Mouse (Mus musculus) stomach, embryonic 15.5 days (tissue): ENCODE results near the gene Krtap28-13. TPM values are rescaled to one million over a fixed set of nuclear protein-coding genes. Genes with fewer than 3 reads are reported as not detected.

Source experiments
- ATAC-seq: fragments of 200-750 bp; cut with Nextera tagmentation; 2 replicates; pipeline ENCODE4 v1.8.0; 2017; ENCODE audit warnings: low read depth, moderate number of reproducible peaks, moderate TSS enrichment; ENCODE audit not compliant: insufficient read depth, low FRiP score
- H3K27ac ChIP-seq: fragments of 300-500 bp; sonication (generic); 2 replicates; pipeline ENCODE4 v1.5.1; 2015; ENCODE audit warnings: mild to moderate bottlenecking, inconsistent platforms
- H3K27me3 ChIP-seq: fragments of 300-500 bp; sonication (generic); replicated peaks from 2 replicates; pipeline ENCODE4 v1.6.1; 2015; ENCODE audit warnings: inconsistent platforms
- H3K36me3 ChIP-seq: fragments of 300-500 bp; sonication (generic); 2 replicates; pipeline ENCODE4 v1.6.1; 2015; ENCODE audit warnings: inconsistent platforms
- H3K4me1 ChIP-seq: fragments of 300-500 bp; sonication (generic); 2 replicates; pipeline ENCODE4 v1.6.1; 2015; ENCODE audit warnings: inconsistent platforms
- H3K4me2 ChIP-seq: fragments of 300-500 bp; sonication (generic); 2 replicates; pipeline ENCODE4 v1.6.1; 2015; ENCODE audit warnings: mild to moderate bottlenecking, inconsistent platforms
- H3K4me3 ChIP-seq: fragments of 300-500 bp; sonication (generic); replicated peaks from 2 replicates; pipeline ENCODE4 v1.5.1; 2015; ENCODE audit warnings: inconsistent platforms
- H3K9ac ChIP-seq: fragments of 300-500 bp; sonication (generic); 2 replicates; pipeline ENCODE4 v1.6.1; 2015; ENCODE audit warnings: inconsistent platforms
- H3K9me3 ChIP-seq: fragments of 300-500 bp; sonication (generic); 2 replicates; pipeline ENCODE4 v1.6.1; 2016; ENCODE audit warnings: inconsistent platforms
- WGBS: fragments of 180-500 bp; shearing (Covaris S2); methylation state at CpG from one replicate; pipeline ENCODE4 v1.1.7; 2015; 5-methylcytosine and 5-hydroxymethylcytosine counted together
- polyA plus RNA-seq: library from polyadenylated mRNA; unstranded; fragments of >200 nt; fragmentation: Nextera tagmentation; extraction: Ambion mirVana; gene quantifications from 2 replicates; pipeline ENCODE4 v1.2.1, GENCODE M21; 2015

The Krtap28-13 gene
- polyA plus RNA-seq, 1 experiment from 2014 or later = not detected

- Histone ChIP-seq H3K9ac (no peak overlapping the region), H3K4me3 (no peak overlapping the region), H3K27ac (no peak overlapping the region), H3K27me3 (no peaks in the 10 kb centered on the region), H3K4me2 (no peak overlapping the region), H3K4me1 (no peaks in the 10 kb centered on the region), H3K9me3 (no peaks in the 10 kb centered on the region), H3K36me3 (no peaks in the 10 kb centered on the region)
- ATAC-seq = no peak
- 39% methylated on average over 1 of the region's 1 CpGs for WGBS
These were observed 2.2 kb upstream of the Krtap28-13 start for GRCm38 (mm10) chr1:83058481-83058880.

DNA sequence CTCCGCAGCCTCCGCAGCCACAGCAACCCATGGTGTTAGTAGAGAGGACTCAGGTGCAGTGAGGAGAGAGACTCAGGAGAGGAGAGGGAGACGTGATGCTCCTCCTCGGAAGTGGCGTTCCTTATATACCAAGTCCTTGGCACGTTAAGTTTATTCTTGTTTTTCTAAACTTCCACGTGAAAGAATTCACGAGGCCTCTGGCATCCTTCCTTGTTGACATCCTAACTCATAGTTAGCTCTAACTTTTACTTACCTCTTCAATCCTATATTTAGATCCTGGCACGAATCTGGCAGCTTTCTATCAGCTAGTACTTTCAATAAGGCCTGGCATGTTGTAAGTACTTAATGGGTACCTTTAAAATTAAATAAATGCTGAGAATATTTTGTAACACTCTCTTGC is 1.5 kb upstream of the Krtap28-13 start, which contains the start of gene A030005K14Rik:
Gene A030005K14Rik, minus strand, starts transcription at position 101 of the 400 bp plus-strand sequence.
- no peak within 1 kb of the TSS for H3K9ac ChIP-seq
- no peaks in the 10 kb centered on the region for H3K27me3 ChIP-seq
- ATAC-seq = no peak
- no peaks in the 10 kb centered on the region for H3K9me3 ChIP-seq
- H3K36me3 ChIP-seq = no peaks in the 10 kb centered on the region
- H3K4me1 ChIP-seq = no peaks in the 10 kb centered on the region
- no peak within 1 kb of the TSS for H3K27ac ChIP-seq
- H3K4me2 ChIP-seq = no peak within 1 kb of the TSS
- WGBS = 89% methylated on average over 9 of the region's 9 CpGs
- H3K4me3 ChIP-seq = no peak within 1 kb of the TSS

- H3K4me1 ChIP-seq = no peaks in the 10 kb centered on the region
- no peak for ATAC-seq
- 23% methylated on average over 3 of the region's 3 CpGs for WGBS
These were observed 4.1 kb downstream of the Krtap28-13 start for GRCm38 (mm10) chr1:83064851-83065250.

DNA sequence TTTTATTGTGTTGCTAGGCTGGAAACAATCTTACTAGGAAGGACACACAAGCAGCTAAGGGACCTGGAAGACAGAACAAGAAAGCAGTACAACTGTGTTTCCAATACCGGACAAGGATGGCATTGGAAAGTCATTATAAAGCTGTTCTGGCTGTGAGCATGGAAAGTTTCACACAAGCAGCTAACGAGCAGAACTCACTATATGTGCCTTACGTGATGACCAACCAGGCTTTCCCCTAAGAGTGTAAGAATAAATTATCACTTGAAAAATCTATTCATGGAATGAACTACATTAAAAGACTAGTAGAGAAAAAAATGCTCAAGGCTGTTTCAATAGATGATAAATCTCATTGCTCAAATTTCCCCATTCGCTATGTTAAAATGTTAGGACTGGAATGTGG is 5.8 kb downstream of the Krtap28-13 start:
- no peak for ATAC-seq
- H3K4me3 ChIP-seq = no peak overlapping the region

More at GRCm38 (mm10) chr1:83064851-83065250, 4.1 kb downstream of the Krtap28-13 start:
- Histone ChIP-seq H3K4me3 (no peak overlapping the region), H3K9me3 (no peaks in the 10 kb centered on the region), H3K27me3 (no peaks in the 10 kb centered on the region), H3K4me2 (no peak overlapping the region), H3K27ac (no peak overlapping the region), H3K9ac (no peak overlapping the region), H3K36me3 (no peaks in the 10 kb centered on the region)

DNA sequence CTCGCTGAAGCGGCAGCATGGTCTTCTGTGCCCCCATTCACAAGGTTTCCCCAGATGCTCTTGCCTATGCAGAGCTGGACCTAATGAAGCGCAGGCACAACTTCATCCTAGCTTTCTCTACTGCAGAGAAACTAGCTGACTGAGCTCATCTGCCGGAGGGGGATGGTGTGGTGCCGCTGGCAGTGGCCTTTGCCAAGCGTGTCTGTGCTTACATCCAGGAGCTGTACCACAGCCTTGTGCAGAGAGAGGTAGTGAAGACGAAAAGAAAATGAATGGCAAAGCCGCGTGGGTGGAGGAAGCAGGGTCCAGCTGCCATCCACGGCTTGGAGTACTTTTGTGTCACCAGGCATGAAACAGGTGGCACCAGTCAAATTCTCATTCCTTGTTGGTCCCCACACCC is 6.5 kb downstream of the Krtap28-13 start:
- Histone ChIP-seq H3K27ac (no peak overlapping the region), H3K4me1 (no peaks in the 10 kb centered on the region), H3K4me2 (no peak overlapping the region), H3K9ac (no peak overlapping the region), H3K27me3 (no peaks in the 10 kb centered on the region), H3K36me3 (no peaks in the 10 kb centered on the region), H3K4me3 (no peak overlapping the region), H3K9me3 (no peaks in the 10 kb centered on the region)
- no peak for ATAC-seq
- WGBS = 87% methylated on average over 10 of the region's 10 CpGs

More for the DNA sequence above, 5.8 kb downstream of the Krtap28-13 start:
- Histone ChIP-seq H3K9ac (no peak overlapping the region), H3K4me1 (no peaks in the 10 kb centered on the region), H3K9me3 (no peaks in the 10 kb centered on the region), H3K27me3 (no peaks in the 10 kb centered on the region), H3K36me3 (no peaks in the 10 kb centered on the region), H3K4me2 (no peak overlapping the region), H3K27ac (no peak overlapping the region)
- 83% methylated on average over 4 of the region's 4 CpGs for WGBS

- H3K9me3 ChIP-seq = no peaks in the 10 kb centered on the region
- H3K9ac ChIP-seq = no peak overlapping the region
- H3K4me2 ChIP-seq = peak overlapping the region; percentile 47
- no peak overlapping the region for H3K27ac ChIP-seq
- no peak for ATAC-seq
- WGBS = 35% methylated on average over 15 of the region's 15 CpGs
- no peaks in the 10 kb centered on the region for H3K4me1 ChIP-seq
- peak overlapping the region; percentile 26 for H3K4me3 ChIP-seq
- H3K27me3 ChIP-seq = no peaks in the 10 kb centered on the region
- no peaks in the 10 kb centered on the region for H3K36me3 ChIP-seq
These were observed 14.9 kb downstream of the Krtap28-13 start for GRCm38 (mm10) chr1:83075526-83076189.

- ATAC-seq = no peak
- H3K9me3 ChIP-seq = no peaks in the 10 kb centered on the region
- no peak overlapping the region for H3K9ac ChIP-seq
- no peaks in the 10 kb centered on the region for H3K27me3 ChIP-seq
- H3K4me2 ChIP-seq = peak overlapping the region; percentile 47
- 47% methylated on average over 11 of the region's 11 CpGs for WGBS
- H3K36me3 ChIP-seq = no peaks in the 10 kb centered on the region
- no peaks in the 10 kb centered on the region for H3K4me1 ChIP-seq
- H3K4me3 ChIP-seq = peak overlapping the region; percentile 26
- H3K27ac ChIP-seq = no peak overlapping the region
These were observed 15.6 kb downstream of the Krtap28-13 start for GRCm38 (mm10) chr1:83076190-83076917.

GRCm38 (mm10) chr1:83077016-83077415 is 16.3 kb downstream of the Krtap28-13 start:
- no peak overlapping the region for H3K4me2 ChIP-seq
- 60% methylated on average over 6 of the region's 6 CpGs for WGBS

DNA sequence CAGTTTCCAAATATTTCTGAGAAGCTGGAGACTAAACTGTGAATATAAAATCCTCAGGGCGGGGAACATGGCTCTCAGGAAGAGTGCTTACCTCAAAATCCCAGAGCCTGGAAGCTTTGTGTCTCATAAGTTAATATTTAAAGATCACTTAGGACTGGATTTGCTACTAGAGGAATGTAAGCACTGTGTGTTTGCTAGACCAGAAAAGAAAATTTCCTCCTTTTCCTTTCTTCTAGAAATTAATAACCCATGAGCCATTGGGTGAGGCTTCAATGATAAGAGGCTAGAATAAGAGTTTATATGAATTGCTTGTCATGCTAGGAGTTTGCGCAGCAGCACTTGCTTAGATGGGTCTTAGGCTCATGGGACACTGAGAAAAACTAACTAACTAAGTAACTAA is 24.1 kb downstream of the Krtap28-13 start:
- no peak overlapping the region for H3K27ac ChIP-seq
- 58% methylated on average over 2 of the region's 2 CpGs for WGBS
- no peaks in the 10 kb centered on the region for H3K9me3 ChIP-seq
- no peaks in the 10 kb centered on the region for H3K36me3 ChIP-seq
- H3K4me1 ChIP-seq = no peaks in the 10 kb centered on the region
- ATAC-seq = peak; percentile 53; the same call in 1 of the 2 replicates
- H3K27me3 ChIP-seq = no peaks in the 10 kb centered on the region
- no peak overlapping the region for H3K4me2 ChIP-seq
- H3K9ac ChIP-seq = no peak overlapping the region
- H3K4me3 ChIP-seq = no peak overlapping the region

More at GRCm38 (mm10) chr1:83077016-83077415, 16.3 kb downstream of the Krtap28-13 start:
- ATAC-seq = no peak
- Histone ChIP-seq H3K9ac (no peak overlapping the region), H3K9me3 (no peaks in the 10 kb centered on the region), H3K36me3 (no peaks in the 10 kb centered on the region), H3K27me3 (no peaks in the 10 kb centered on the region), H3K4me1 (no peaks in the 10 kb centered on the region), H3K27ac (no peak overlapping the region), H3K4me3 (no peak overlapping the region)

- Histone ChIP-seq H3K9me3 (no peaks in the 10 kb centered on the region), H3K4me3 (no peak overlapping the region), H3K4me2 (no peak overlapping the region), H3K4me1 (no peaks in the 10 kb centered on the region), H3K9ac (no peak overlapping the region), H3K36me3 (no peaks in the 10 kb centered on the region), H3K27me3 (no peaks in the 10 kb centered on the region), H3K27ac (no peak overlapping the region)
- 65% methylated on average over 3 of the region's 3 CpGs for WGBS
- ATAC-seq = no peak
These were observed 30.5 kb downstream of the Krtap28-13 start for GRCm38 (mm10) chr1:83091268-83091667.

GRCm38 (mm10) chr1:83096935-83097334 is 36.2 kb downstream of the Krtap28-13 start:
- Histone ChIP-seq H3K27ac (no peak overlapping the region), H3K9ac (no peak overlapping the region), H3K36me3 (no peaks in the 10 kb centered on the region), H3K9me3 (no peaks in the 10 kb centered on the region), H3K4me3 (no peak overlapping the region), H3K4me2 (no peak overlapping the region), H3K27me3 (no peaks in the 10 kb centered on the region), H3K4me1 (no peaks in the 10 kb centered on the region)
- WGBS = 80% methylated on average over 4 of the region's 4 CpGs
- no peak for ATAC-seq

DNA sequence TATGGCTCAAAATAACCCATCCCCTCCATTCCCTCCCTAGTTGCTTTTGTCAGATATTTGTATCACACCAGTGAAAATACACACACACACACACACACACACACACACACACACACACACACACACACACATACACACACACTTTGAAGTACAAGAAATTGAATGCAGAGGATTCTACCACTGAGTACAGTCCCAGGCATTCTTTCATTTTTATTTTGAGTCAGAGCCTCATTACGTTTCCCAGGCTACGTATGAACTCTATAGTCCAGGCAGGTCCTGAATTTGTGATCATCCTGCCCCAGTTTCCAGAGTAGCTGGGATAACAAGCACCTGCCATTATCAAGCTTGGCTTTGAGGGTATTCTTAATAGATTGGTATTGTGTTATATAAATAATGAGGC is 38.4 kb downstream of the Krtap28-13 start:
- ATAC-seq = no peak
- no peaks in the 10 kb centered on the region for H3K4me1 ChIP-seq
- H3K36me3 ChIP-seq = no peaks in the 10 kb centered on the region
- H3K4me2 ChIP-seq = no peak overlapping the region
- no peaks in the 10 kb centered on the region for H3K9me3 ChIP-seq
- no peak overlapping the region for H3K27ac ChIP-seq
- 78% methylated on average over 2 of the region's 2 CpGs for WGBS
- H3K4me3 ChIP-seq = no peak overlapping the region
- no peak overlapping the region for H3K9ac ChIP-seq
- no peaks in the 10 kb centered on the region for H3K27me3 ChIP-seq
